ENCODE assay signal across 9 mouse cellular contexts in the genomic region with DNA sequence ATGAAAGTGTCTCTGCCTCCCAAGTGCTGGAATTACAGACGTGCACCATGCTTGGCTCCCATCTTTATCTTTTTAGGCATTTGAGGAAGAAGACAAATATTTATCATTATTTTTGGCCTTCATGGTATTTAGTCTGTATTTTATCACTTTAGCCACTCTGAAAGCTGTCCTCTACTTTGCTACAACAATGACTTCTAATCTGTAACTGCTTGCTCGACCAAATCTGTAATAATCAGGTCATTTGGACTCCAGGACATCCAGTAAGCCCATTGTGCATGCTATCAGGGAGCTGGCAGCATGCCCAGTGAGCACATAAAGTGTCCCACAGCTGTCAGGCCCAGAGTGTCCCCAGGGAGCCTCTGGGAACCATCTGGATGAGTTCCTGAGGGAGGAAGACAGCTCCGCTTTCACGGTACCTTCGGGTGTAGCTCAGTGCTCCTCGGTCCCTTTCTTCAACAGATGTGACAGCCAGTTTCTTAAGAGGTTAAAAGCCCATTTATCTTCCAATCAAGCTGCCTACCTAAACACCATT.
DNase-seq lines count a peak whose midpoint lies in the region; ATAC-seq lines count a peak whose summit lies in the region.
"Had no signal": no experiment of that assay in that cellular context is flagged by ENCODE, and none has a peak within 500 bp of the region (broad histone marks: within the 10 kb centered on the region; RNA-seq: fewer than 3 reads in every experiment).

No protein-coding gene starts in this region.

- H3K36me3 ChIP-seq in forebrain, embryonic 12.5 days (replicated peaks), result peaks cover 17% of the 10 kb centered on the region

- DNase-seq in layer of hippocampus, adult 9-11 months, result peak; percentile 15
- no peak for DNase-seq in layer of hippocampus, adult 9-10 months (ENCODE audit: low spot score)
- peak; percentile 70 for DNase-seq in adrenal gland, postnatal 10 days
- DNase-seq in gastrocnemius, postnatal 36 days, result peak; percentile 54
- DNase-seq in kidney, adult 11 months, result peak; percentile 77
- DNase-seq in c-Kit-positive CD71-positive TER-119-positive erythroid progenitor cells, embryonic 14.5 days (ENCODE audit: low spot score), result no peak

- no peak overlapping the region for H3K4me3 ChIP-seq in forebrain, embryonic 12.5 days (replicated peaks)
- H3K4me3 ChIP-seq: limb, embryonic 12.5 days had no signal

- 0 out of 2 replicates have a peak, but pooled peaks have one; percentile 25 for ATAC-seq in megakaryocyte-erythroid progenitor cell, adult 5-6 weeks (replicated peaks; ENCODE audit: low FRiP score, low TSS enrichment, poor library complexity, severe bottlenecking)
- ATAC-seq in forebrain, embryonic 12.5 days (ENCODE audit: low FRiP score), result no peak

- H3K9ac ChIP-seq in forebrain, embryonic 12.5 days, result no peak overlapping the region
- H3K9ac ChIP-seq: limb, embryonic 12.5 days had no signal

- H3K27ac ChIP-seq in forebrain, embryonic 12.5 days, result no peak overlapping the region
- H3K27ac ChIP-seq: limb, embryonic 12.5 days had no signal

- H3K9me3 ChIP-seq in forebrain, embryonic 12.5 days, result no peaks in the 10 kb centered on the region
- H3K9me3 ChIP-seq: limb, embryonic 12.5 days had no signal

- H3K4me1 ChIP-seq in forebrain, embryonic 12.5 days, result peaks cover 14% of the 10 kb centered on the region

- H3K27me3 ChIP-seq in forebrain, embryonic 12.5 days, result no peaks in the 10 kb centered on the region
- H3K27me3 ChIP-seq: limb, embryonic 12.5 days had no signal

- 58% methylated on average over 6 of the region's 6 CpGs for WGBS in forebrain, embryonic 12.5 days

- intact Hi-C loops in gastrocnemius, postnatal 36 days (cut with DNase I), result no loop called here

- no peak overlapping the region for H3K4me2 ChIP-seq in forebrain, embryonic 12.5 days
- H3K4me2 ChIP-seq: limb, embryonic 12.5 days had no signal

Comparison
In these comparisons a context has a peak if more than half of its experiments do, and no peak if none do; other contexts are left out.
1. DNase-seq: peak in layer of hippocampus, adult 9-11 months (single experiment), adrenal gland, postnatal 10 days (single experiment), gastrocnemius, postnatal 36 days (2 of 2) and kidney, adult 11 months (single experiment); none in layer of hippocampus, adult 9-10 months (single experiment) and c-Kit-positive CD71-positive TER-119-positive erythroid progenitor cells, embryonic 14.5 days (single experiment).